Mouse (Mus musculus): ENCODE results near the gene Col12a1.

DNA sequence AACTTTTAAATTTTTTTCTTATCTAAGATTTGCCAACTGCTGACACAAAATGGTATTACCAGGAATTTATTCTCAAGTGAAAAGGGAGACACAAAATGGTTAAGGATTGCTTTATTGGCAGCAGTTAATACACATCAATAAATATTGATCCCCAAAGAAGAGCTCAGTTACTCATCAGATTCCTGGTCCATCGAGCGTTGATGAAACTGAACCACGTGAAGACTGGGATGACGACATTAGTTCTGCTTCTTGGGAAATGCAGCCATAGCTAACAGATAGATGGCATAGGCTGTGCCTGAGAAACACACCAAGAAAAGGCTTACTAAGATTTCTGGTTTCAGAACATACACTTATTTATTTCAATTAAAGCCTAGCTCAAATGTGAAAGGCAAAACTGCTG is 36.7 kb upstream of the Col12a1 start:
- TF ChIP-seq MAFK (IDR thresholded peaks at IDR 0.05; ENCODE audit: insufficient read depth, low read depth, low read length) (no peak), ZC3H11A (IDR thresholded peaks at IDR 0.05; ENCODE audit: borderline replicate concordance, low read depth, low read length) (no peak), CHD2 (IDR thresholded peaks at IDR 0.05; ENCODE audit: low read depth, low read length) (no peak), HCFC1 (IDR thresholded peaks at IDR 0.05; ENCODE audit: borderline replicate concordance, insufficient read depth, low read length) (no peak)
